Mouse (Mus musculus): Measurements from ENCODE around the gene Gm43191. TPM values are rescaled to one million over a fixed set of nuclear protein-coding genes. Genes with fewer than 3 reads are reported as not detected.

The Gm43191 gene
- polyA plus RNA-seq, 1 experiment from 2014 or later: not detected

DNA sequence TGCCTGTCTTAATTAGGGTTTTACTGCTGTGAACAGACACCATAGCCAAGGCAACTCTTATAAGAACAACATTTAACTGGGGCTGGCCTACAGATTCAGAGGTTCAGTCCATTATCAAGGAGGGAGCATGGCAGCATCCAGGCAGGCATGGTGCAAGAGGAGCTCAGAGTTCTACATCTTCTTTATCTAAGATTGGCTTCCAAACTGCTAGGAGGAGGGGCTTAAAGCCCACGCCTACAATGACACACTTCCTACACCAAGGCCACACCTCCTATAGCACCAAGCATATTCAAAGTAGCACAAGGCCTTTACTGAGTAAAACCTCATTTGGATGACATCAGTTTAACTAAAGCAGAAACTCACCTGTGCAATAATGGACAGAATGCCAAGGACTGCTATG, 41.0 kb downstream of the Gm43191 start:
- Histone ChIP-seq H3K9ac (no peak overlapping the region), H3K4me2 (no peak overlapping the region), H3K4me3 (replicated peaks) (no peak overlapping the region), H3K9me3 (no peaks in the 10 kb centered on the region), H3K4me1 (no peaks in the 10 kb centered on the region), H3K27ac (no peak overlapping the region), H3K36me3 (peaks cover 53% of the 10 kb centered on the region), H3K27me3 (replicated peaks) (no peaks in the 10 kb centered on the region)
- ATAC-seq (ENCODE audit: insufficient read depth, low FRiP score, low read depth): no peak
- WGBS: 76% methylated on average over 1 of the region's 1 CpGs

DNA sequence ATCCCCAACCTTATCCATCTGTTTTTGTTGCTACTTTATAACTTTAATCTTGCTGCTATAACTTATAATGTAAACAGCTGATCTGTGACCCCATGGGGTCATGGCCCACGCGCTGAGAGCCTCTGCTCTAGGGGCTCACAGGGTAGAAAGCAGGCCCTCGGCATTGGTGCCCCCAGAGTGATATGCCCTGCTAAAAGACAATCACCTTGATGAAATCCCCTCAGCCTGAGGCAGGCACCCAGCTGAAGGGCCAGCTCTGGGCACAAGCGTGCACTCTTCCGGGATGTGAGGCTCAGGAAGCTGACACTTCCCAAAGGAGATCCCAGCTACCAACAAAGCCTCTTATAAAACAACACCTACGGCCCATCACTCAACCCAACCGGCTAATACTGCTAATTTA, 42.5 kb downstream of the Gm43191 start:
- WGBS: 81% methylated on average over 7 of the region's 7 CpGs
- H3K36me3 ChIP-seq: peaks cover 58% of the 10 kb centered on the region
- H3K4me3 ChIP-seq (replicated peaks): no peak overlapping the region
- H3K9me3 ChIP-seq: no peaks in the 10 kb centered on the region
- H3K27me3 ChIP-seq (replicated peaks): no peaks in the 10 kb centered on the region
- no peak overlapping the region for H3K9ac ChIP-seq
- no peak overlapping the region for H3K27ac ChIP-seq
- no peak for ATAC-seq (ENCODE audit: insufficient read depth, low FRiP score, low read depth)
- no peaks in the 10 kb centered on the region for H3K4me1 ChIP-seq
- H3K4me2 ChIP-seq: no peak overlapping the region

DNA sequence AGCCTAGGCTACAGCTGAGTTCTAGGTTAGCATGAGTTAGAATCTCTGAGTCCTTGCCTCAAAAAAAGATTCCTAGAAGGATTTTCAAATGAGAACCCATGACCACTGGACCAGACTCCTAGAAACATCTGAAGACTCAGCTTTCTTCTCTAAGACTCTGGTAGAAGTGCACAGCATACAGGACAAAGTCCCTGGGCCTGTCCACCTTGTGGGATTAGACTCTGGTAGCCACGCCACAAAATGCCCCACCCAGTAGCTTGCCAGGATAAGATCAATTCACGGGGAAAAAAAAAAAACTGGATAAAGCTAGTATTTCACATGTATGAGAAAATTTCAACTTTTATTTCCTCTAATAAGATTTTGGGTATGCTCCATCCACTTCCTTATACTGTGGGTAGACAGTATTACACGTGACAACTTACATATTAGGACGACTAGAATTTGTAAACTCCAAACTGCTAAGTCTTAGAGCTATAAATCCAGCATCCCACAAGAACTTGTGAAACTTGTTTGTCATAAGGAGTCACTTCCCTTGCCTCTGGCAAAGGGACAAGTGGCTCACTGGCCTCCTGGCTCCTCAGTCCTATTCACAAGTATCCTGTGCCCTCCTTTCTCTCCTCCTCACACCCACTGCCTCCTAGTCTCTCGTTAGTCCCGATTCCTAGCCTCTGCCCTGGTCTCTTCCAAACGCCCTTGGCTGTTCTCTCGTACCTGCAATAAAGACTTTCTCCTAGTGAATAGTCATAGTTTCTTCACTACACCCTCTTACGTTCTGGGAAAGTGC, 43.2 kb downstream of the Gm43191 start:
- WGBS: 83% methylated on average over 9 of the region's 9 CpGs
- Histone ChIP-seq H3K4me1 (no peaks in the 10 kb centered on the region), H3K9ac (no peak overlapping the region), H3K27me3 (replicated peaks) (no peaks in the 10 kb centered on the region), H3K27ac (no peak overlapping the region), H3K36me3 (peaks cover 54% of the 10 kb centered on the region), H3K4me3 (replicated peaks) (no peak overlapping the region), H3K9me3 (no peaks in the 10 kb centered on the region), H3K4me2 (no peak overlapping the region)
- ATAC-seq (ENCODE audit: insufficient read depth, low FRiP score, low read depth): no peak

- no peak overlapping the region for H3K27ac ChIP-seq
- no peaks in the 10 kb centered on the region for H3K4me1 ChIP-seq
- no peak overlapping the region for H3K4me2 ChIP-seq
- H3K4me3 ChIP-seq (replicated peaks): no peak overlapping the region
- 59% methylated on average over 5 of the region's 5 CpGs for WGBS
- no peaks in the 10 kb centered on the region for H3K27me3 ChIP-seq (replicated peaks)
- peaks cover 40% of the 10 kb centered on the region for H3K36me3 ChIP-seq
- H3K9ac ChIP-seq: no peak overlapping the region
- ATAC-seq (ENCODE audit: insufficient read depth, low FRiP score, low read depth): no peak
- H3K9me3 ChIP-seq: no peaks in the 10 kb centered on the region
Observed at GRCm38 (mm10) chr3:116635799-116636198, 45.3 kb downstream of the Gm43191 start.

DNA sequence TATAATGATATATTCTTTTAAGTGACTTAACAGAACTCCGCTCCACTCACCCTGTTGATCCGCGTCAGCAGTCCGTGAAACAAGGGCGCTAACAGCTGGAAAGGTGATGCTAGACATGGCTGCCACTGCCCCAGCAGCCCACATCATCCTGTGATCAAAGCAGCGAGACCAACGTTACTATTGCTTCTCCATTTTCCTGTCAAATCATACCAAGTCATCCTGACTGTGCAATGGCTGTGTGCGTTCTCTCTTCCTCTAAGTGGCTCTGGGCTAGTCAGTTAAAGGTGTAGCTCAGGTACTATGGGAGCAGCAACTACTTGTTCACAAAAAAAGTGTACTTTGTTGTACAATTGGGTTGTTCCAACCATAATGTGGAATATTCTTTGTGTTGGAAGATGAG, 46.2 kb downstream of the Gm43191 start:
- 92% methylated on average over 8 of the region's 8 CpGs for WGBS
- H3K36me3 ChIP-seq: peaks cover 41% of the 10 kb centered on the region
- H3K4me2 ChIP-seq: no peak overlapping the region
- no peaks in the 10 kb centered on the region for H3K9me3 ChIP-seq
- H3K27me3 ChIP-seq (replicated peaks): no peaks in the 10 kb centered on the region
- H3K4me1 ChIP-seq: no peaks in the 10 kb centered on the region
- H3K4me3 ChIP-seq (replicated peaks): no peak overlapping the region
- ATAC-seq (ENCODE audit: insufficient read depth, low FRiP score, low read depth): no peak
- H3K9ac ChIP-seq: no peak overlapping the region
- H3K27ac ChIP-seq: no peak overlapping the region

DNA sequence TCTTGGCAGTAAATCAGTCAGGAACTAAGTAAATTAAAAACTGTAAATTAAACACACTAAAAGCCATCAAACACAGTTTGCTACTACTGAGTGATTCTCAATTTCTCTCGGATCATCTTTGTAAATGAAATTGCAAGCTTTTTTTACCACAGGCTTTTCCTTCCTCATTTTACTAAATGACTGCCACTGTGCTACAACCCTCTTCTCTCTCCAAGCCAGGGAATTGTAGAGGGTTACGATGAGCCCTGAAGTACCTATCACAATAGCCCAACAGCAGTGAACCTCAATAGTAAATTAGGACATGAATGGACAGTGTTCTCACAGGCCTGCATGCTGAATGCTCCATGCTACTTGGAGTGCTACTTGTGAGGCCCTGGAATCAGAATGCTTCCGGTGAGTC, 47.0 kb downstream of the Gm43191 start:
- Histone ChIP-seq H3K4me3 (replicated peaks) (no peak overlapping the region), H3K27ac (no peak overlapping the region), H3K9me3 (no peaks in the 10 kb centered on the region), H3K36me3 (peaks cover 41% of the 10 kb centered on the region), H3K27me3 (replicated peaks) (no peaks in the 10 kb centered on the region), H3K9ac (no peak overlapping the region), H3K4me2 (no peak overlapping the region), H3K4me1 (no peaks in the 10 kb centered on the region)
- 93% methylated on average over 3 of the region's 3 CpGs for WGBS
- no peak for ATAC-seq (ENCODE audit: insufficient read depth, low FRiP score, low read depth)

DNA sequence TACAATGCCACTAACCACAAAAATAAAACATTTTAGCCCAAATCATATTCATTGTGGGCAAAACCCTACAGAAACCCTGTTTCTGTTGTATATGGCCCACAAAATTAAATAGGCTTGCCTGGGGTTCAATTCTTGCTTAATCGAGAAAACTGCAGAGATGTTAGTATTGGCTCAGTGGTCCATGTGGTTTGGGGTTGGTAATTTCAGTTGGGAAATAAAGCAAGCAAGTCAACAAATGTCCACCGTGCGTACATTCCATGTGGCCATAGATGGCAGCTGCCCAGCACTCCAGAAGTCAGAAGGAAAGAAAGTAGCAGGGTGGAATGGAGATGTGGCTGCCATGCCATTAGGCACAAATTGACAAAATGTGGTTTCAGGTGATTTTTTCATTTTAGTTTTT, 48.1 kb downstream of the Gm43191 start:
- Histone ChIP-seq H3K4me3 (replicated peaks) (no peak overlapping the region), H3K9me3 (no peaks in the 10 kb centered on the region), H3K27ac (no peak overlapping the region), H3K4me2 (no peak overlapping the region), H3K27me3 (replicated peaks) (no peaks in the 10 kb centered on the region), H3K4me1 (no peaks in the 10 kb centered on the region), H3K9ac (no peak overlapping the region), H3K36me3 (peaks cover 41% of the 10 kb centered on the region)
- WGBS: 93% methylated on average over 3 of the region's 3 CpGs
- no peak for ATAC-seq (ENCODE audit: insufficient read depth, low FRiP score, low read depth)

- no peak overlapping the region for H3K4me3 ChIP-seq (replicated peaks)
- H3K27me3 ChIP-seq (replicated peaks): no peaks in the 10 kb centered on the region
- H3K36me3 ChIP-seq: peaks cover 37% of the 10 kb centered on the region
- WGBS: 68% methylated on average over 1 of the region's 1 CpGs
- no peak overlapping the region for H3K9ac ChIP-seq
- no peak for ATAC-seq (ENCODE audit: insufficient read depth, low FRiP score, low read depth)
- no peak overlapping the region for H3K27ac ChIP-seq
- no peak overlapping the region for H3K4me2 ChIP-seq
- H3K4me1 ChIP-seq: no peaks in the 10 kb centered on the region
- no peaks in the 10 kb centered on the region for H3K9me3 ChIP-seq
Observed at GRCm38 (mm10) chr3:116631459-116631858, 49.6 kb downstream of the Gm43191 start.

GRCm38 (mm10) chr3:116622641-116623040, 58.4 kb downstream of the Gm43191 start:
- H3K9ac ChIP-seq: no peak overlapping the region
- H3K4me1 ChIP-seq: no peaks in the 10 kb centered on the region
- no peak overlapping the region for H3K4me2 ChIP-seq
- H3K4me3 ChIP-seq (replicated peaks): no peak overlapping the region
- ATAC-seq (ENCODE audit: insufficient read depth, low FRiP score, low read depth): no peak
- 93% methylated on average over 7 of the region's 7 CpGs for WGBS
- H3K36me3 ChIP-seq: peaks cover 22% of the 10 kb centered on the region; the same call in 1 of the 2 replicates
- no peaks in the 10 kb centered on the region for H3K27me3 ChIP-seq (replicated peaks)
- H3K9me3 ChIP-seq: no peaks in the 10 kb centered on the region
- H3K27ac ChIP-seq: no peak overlapping the region

DNA sequence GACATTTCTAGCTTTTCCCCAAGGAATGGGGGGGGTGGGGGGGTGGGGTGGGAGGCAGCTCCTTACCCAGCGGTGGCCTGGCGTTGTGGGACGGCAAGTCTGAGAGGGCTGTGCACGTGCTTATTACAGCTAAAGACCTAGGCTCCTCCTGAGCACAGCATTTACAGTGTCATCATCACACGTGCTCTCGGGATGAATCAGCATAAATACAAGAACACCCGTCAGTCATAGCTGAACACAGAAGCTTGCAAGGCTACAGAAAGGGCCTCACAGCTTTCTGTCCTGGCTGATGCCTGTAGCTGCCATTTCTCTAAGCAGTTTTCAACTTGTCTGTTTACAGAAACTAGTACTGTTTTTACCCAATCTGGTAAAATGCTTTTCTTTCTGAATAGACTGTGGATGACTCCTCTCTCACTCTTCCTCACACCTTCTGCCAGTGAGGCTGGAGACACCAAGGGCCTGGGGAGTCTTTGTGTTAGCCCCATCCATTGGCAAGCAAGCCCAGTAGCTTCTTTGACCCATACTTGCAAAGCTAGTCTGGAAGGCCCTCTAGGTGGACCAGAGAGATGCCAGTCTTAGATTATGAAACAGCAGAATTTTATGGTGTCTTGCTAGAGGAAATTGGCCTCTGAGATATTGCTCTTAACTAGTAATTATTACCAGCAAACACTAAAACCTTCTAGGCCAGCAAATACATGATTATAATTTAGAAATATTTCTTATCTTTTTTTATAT, 60.3 kb downstream of the Gm43191 start:
- Histone ChIP-seq H3K4me3 (replicated peaks) (no peak overlapping the region), H3K36me3 (peaks cover 22% of the 10 kb centered on the region; the same call in 1 of the 2 replicates), H3K4me1 (no peaks in the 10 kb centered on the region), H3K4me2 (no peak overlapping the region), H3K27ac (no peak overlapping the region), H3K27me3 (replicated peaks) (no peaks in the 10 kb centered on the region), H3K9me3 (no peaks in the 10 kb centered on the region), H3K9ac (no peak overlapping the region)
- no peak for ATAC-seq (ENCODE audit: insufficient read depth, low FRiP score, low read depth)
- WGBS: 89% methylated on average over 7 of the region's 7 CpGs

GRCm38 (mm10) chr3:116618855-116619254, 62.2 kb downstream of the Gm43191 start:
- WGBS: 61% methylated on average over 6 of the region's 6 CpGs
- H3K9ac ChIP-seq: no peak overlapping the region
- peaks cover 26% of the 10 kb centered on the region; the same call in 1 of the 2 replicates for H3K36me3 ChIP-seq
- no peaks in the 10 kb centered on the region for H3K9me3 ChIP-seq
- no peak for ATAC-seq (ENCODE audit: insufficient read depth, low FRiP score, low read depth)
- no peaks in the 10 kb centered on the region for H3K27me3 ChIP-seq (replicated peaks)
- H3K4me1 ChIP-seq: no peaks in the 10 kb centered on the region
- H3K4me3 ChIP-seq (replicated peaks): no peak overlapping the region
- no peak overlapping the region for H3K4me2 ChIP-seq
- H3K27ac ChIP-seq: no peak overlapping the region

GRCm38 (mm10) chr3:116615318-116616068, 65.6 kb downstream of the Gm43191 start:
- Histone ChIP-seq H3K27me3 (replicated peaks) (no peaks in the 10 kb centered on the region), H3K4me2 (no peak overlapping the region), H3K36me3 (peaks cover 13% of the 10 kb centered on the region; the same call in 1 of the 2 replicates), H3K4me3 (replicated peaks) (no peak overlapping the region), H3K27ac (no peak overlapping the region), H3K9me3 (no peaks in the 10 kb centered on the region), H3K4me1 (no peaks in the 10 kb centered on the region), H3K9ac (no peak overlapping the region)
- WGBS: 84% methylated on average over 8 of the region's 8 CpGs
- no peak for ATAC-seq (ENCODE audit: insufficient read depth, low FRiP score, low read depth)
